Mouse (Mus musculus) forebrain, embryonic 11.5 days (tissue): ENCODE measurements around the gene Lama4. TPM values are rescaled to one million over a fixed set of nuclear protein-coding genes. Genes with fewer than 3 reads are reported as not detected.
A peak's percentile ranks its signal among the peaks of the same experiment; 100 is the strongest.

Source experiments
- ATAC-seq: fragments of 200-750 bp; cut with Nextera tagmentation; replicated peaks from 2 replicates; pipeline ENCODE4 v1.8.0; 2017; ENCODE audit warnings: moderate TSS enrichment; ENCODE audit not compliant: low FRiP score
- DNase-seq: peaks from one replicate; pipeline ENCODE4 v3.0.0-alpha.2; 2017; ENCODE audit warnings: low spot score
- H3K27ac ChIP-seq: fragments of 300-500 bp; sonication (generic); 2 replicates; pipeline ENCODE4 v1.5.1; 2014; ENCODE audit warnings: low read depth, low read length
- H3K27me3 ChIP-seq: fragments of 300-500 bp; sonication (generic); 2 replicates; pipeline ENCODE4 v1.6.1; 2014; ENCODE audit warnings: mild to moderate bottlenecking, low read length, mixed read lengths; ENCODE audit not compliant: control insufficient read depth, insufficient read depth
- H3K36me3 ChIP-seq: fragments of 300-500 bp; sonication (generic); 2 replicates; pipeline ENCODE4 v1.6.1; 2014; ENCODE audit warnings: mild to moderate bottlenecking, low read length, moderate library complexity, mixed read lengths; ENCODE audit not compliant: control insufficient read depth, insufficient read depth
- H3K4me1 ChIP-seq: fragments of 300-500 bp; sonication (generic); replicated peaks from 2 replicates; pipeline ENCODE4 v1.6.1; 2014; ENCODE audit warnings: low read length, mixed read lengths; ENCODE audit not compliant: control insufficient read depth, insufficient read depth
- H3K4me2 ChIP-seq: fragments of 300-500 bp; sonication (generic); 2 replicates; pipeline ENCODE4 v1.6.1; 2014; ENCODE audit warnings: low read depth, mild to moderate bottlenecking, low read length, moderate library complexity, mixed read lengths; ENCODE audit not compliant: severe bottlenecking
- H3K4me3 ChIP-seq: fragments of 300-500 bp; sonication (generic); 2 replicates; pipeline ENCODE4 v1.5.1; 2014; ENCODE audit warnings: low read depth, low read length
- H3K9ac ChIP-seq: fragments of 300-500 bp; sonication (generic); 2 replicates; pipeline ENCODE4 v1.6.1; 2014; ENCODE audit warnings: low read length
- H3K9me3 ChIP-seq: fragments of 300-500 bp; sonication (generic); 2 replicates; pipeline ENCODE4 v1.6.1; 2016; ENCODE audit warnings: low read length, mixed read lengths; ENCODE audit not compliant: control insufficient read depth
- WGBS: fragments of 180-500 bp; shearing (Covaris S2); extraction: QIAGEN DNeasy Blood & Tissue Kit; methylation state at CpG from one replicate; pipeline ENCODE4 v1.1.7; 2014; 5-methylcytosine and 5-hydroxymethylcytosine counted together
- polyA plus RNA-seq: library from polyadenylated mRNA; unstranded; fragments of >200 nt; fragmentation: Nextera tagmentation; extraction: Ambion mirVana; gene quantifications from 2 replicates; pipeline ENCODE4 v1.2.1, GENCODE M21; 2014

Lama4 gene
- polyA plus RNA-seq, 1 experiment from 2014 or later, result 16.5 TPM

DNA sequence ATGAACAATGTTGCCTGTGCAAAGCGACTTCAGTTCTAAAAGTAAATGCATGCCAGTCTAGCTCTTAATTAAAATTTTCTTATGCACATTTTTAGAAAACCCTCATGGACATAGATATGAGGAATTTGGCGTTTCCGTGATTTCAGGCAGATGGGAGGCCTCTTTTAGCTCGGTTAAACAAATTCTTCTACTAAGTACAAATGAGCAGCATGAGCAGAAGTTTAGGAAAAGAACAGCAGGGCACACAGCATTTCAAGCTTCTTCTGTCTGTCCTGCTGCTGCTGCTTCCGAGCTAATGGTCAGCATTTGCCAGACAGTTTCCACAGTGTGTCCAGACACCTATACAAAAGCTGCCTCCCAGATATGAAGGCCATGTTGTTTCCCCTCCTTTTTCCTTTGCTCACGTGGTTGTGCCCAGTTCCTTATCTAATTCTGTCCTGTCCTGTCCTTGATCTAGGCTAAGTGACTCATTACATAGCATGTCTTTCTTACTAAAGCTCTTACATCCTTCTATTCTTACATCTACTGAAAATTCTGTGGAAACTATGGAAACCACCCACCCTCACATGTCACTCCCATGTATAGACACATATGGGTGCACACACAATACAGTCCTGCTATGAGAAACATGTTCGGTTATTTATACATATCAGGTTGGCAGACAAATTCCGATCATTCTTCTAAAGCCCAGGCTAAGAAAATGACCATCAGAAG is 84.4 kb downstream of the Lama4 start:
- no peaks in the 10 kb centered on the region for H3K4me1 ChIP-seq
- H3K9me3 ChIP-seq, result no peaks in the 10 kb centered on the region
- ATAC-seq, result no peak
- no peak overlapping the region for H3K27ac ChIP-seq
- no peak for DNase-seq
- H3K4me3 ChIP-seq, result no peak overlapping the region
- WGBS, result 84% methylated on average over 8 of the region's 8 CpGs
- H3K27me3 ChIP-seq, result no peaks in the 10 kb centered on the region
- H3K9ac ChIP-seq, result no peak overlapping the region
- no peak overlapping the region for H3K4me2 ChIP-seq
- no peaks in the 10 kb centered on the region for H3K36me3 ChIP-seq

DNA sequence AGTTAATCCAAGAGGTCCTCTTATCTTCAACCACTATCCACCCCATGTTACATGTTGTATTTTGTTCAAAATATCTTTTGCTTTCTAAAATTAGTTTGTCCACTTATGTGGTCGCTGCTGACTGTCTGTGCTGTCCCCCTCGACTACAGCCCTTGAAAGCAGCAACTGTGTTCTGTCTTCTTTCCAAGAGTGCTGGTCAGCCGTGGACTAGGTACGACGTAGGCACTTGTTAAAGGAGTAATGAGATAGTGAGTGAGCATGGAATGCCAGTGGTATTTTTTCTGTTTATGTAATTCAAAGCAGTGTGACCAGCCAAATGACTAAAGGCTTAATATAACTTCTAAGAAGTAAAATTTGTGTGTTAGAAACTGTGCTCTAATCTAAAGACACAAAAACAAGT is 90.7 kb downstream of the Lama4 start:
- Histone ChIP-seq H3K36me3 (no peaks in the 10 kb centered on the region), H3K9ac (no peak overlapping the region), H3K27ac (no peak overlapping the region), H3K4me1 (no peaks in the 10 kb centered on the region), H3K9me3 (no peaks in the 10 kb centered on the region), H3K27me3 (no peaks in the 10 kb centered on the region), H3K4me3 (no peak overlapping the region), H3K4me2 (no peak overlapping the region)
- WGBS, result 94% methylated on average over 5 of the region's 5 CpGs
- DNase-seq (no peak), ATAC-seq (no peak)

GRCm38 (mm10) chr10:39064732-39065131 is 99.4 kb downstream of the Lama4 start:
- 89% methylated on average over 5 of the region's 5 CpGs for WGBS
- ATAC-seq, result no peak
- no peak overlapping the region for H3K9ac ChIP-seq
- DNase-seq, result peak; percentile 56
- no peak overlapping the region for H3K4me3 ChIP-seq
- H3K4me2 ChIP-seq, result no peak overlapping the region
- no peaks in the 10 kb centered on the region for H3K27me3 ChIP-seq
- no peaks in the 10 kb centered on the region for H3K36me3 ChIP-seq
- H3K27ac ChIP-seq, result no peak overlapping the region
- H3K9me3 ChIP-seq, result no peaks in the 10 kb centered on the region
- no peaks in the 10 kb centered on the region for H3K4me1 ChIP-seq

GRCm38 (mm10) chr10:39065449-39065848 is 100.1 kb downstream of the Lama4 start:
- Histone ChIP-seq H3K9ac (no peak overlapping the region), H3K27ac (no peak overlapping the region), H3K4me1 (no peaks in the 10 kb centered on the region), H3K4me2 (no peak overlapping the region), H3K27me3 (no peaks in the 10 kb centered on the region), H3K4me3 (no peak overlapping the region), H3K9me3 (no peaks in the 10 kb centered on the region), H3K36me3 (no peaks in the 10 kb centered on the region)
- DNase-seq, result no peak
- WGBS, result 72% methylated on average over 3 of the region's 3 CpGs
- ATAC-seq, result no peak

DNA sequence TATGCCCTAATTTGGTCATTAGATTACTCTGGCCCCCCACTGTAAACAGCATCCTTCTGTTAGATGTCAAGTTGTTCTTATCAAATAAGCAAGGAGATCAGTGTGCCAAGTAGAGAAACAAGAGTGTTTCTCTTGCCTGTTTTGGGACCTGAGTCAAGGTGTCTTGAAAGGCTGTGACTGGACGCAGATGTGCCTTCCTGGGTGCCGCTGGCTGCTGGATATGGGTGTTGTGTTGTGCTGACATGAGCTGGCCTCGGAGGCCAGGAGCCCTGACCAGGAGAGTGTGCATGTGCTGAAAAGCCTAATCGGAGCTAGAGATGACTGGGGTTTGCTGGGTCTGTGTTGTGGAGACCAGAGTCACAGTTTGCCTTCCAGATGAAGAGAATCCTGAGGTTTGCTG is 100.7 kb downstream of the Lama4 start:
- Histone ChIP-seq H3K9me3 (no peaks in the 10 kb centered on the region), H3K36me3 (no peaks in the 10 kb centered on the region), H3K27me3 (no peaks in the 10 kb centered on the region), H3K4me2 (no peak overlapping the region), H3K9ac (no peak overlapping the region), H3K27ac (no peak overlapping the region), H3K4me1 (no peaks in the 10 kb centered on the region), H3K4me3 (no peak overlapping the region)
- DNase-seq, result no peak
- no peak for ATAC-seq
- 89% methylated on average over 4 of the region's 4 CpGs for WGBS

DNA sequence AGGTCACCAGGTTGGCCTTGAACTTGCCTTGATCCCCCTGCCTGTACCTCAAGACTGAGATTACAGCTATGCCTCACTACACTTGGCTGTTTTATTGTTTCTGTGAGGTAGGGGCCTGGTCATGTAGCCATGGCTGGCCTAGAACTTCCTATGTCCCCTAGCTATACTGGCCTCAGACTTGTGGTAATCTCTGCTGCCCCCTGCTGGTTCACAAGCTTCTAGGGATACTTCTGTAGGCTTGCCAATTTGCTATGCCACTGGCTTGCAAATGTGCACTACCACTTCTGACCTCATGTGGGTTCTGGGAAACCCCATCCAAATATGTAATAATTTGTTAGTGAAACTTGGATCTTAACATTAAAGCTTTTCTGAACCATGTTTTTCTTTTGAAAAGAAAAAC is 101.6 kb downstream of the Lama4 start:
- H3K4me2 ChIP-seq, result no peak overlapping the region
- no peak overlapping the region for H3K27ac ChIP-seq
- H3K36me3 ChIP-seq, result no peaks in the 10 kb centered on the region
- H3K9ac ChIP-seq, result no peak overlapping the region
- ATAC-seq (peak; percentile 76), DNase-seq (peak; percentile 73)
- no peaks in the 10 kb centered on the region for H3K9me3 ChIP-seq
- H3K4me1 ChIP-seq, result no peaks in the 10 kb centered on the region
- H3K4me3 ChIP-seq, result no peak overlapping the region
- H3K27me3 ChIP-seq, result no peaks in the 10 kb centered on the region

DNA sequence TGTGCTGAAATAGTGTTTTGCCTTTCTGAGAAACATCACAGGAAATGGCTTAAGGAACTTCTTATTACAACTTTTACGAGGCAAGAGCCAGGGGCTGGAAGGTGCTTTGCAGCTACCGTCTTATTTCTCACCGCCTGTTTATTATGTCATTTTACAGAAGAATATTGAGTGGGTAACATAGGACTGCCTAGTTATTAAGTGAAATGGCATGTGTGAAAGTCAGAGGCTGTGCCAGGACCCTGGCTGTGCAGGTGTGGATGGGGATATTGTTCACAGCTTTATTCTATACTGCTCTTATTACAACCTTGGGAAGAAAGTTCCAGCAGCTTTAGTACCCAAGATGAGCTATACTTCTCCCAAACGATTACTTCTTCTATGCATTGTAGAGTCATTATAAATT is 106.7 kb downstream of the Lama4 start:
- Histone ChIP-seq H3K9ac (no peak overlapping the region), H3K27ac (no peak overlapping the region), H3K27me3 (no peaks in the 10 kb centered on the region), H3K4me3 (no peak overlapping the region), H3K4me2 (no peak overlapping the region), H3K9me3 (no peaks in the 10 kb centered on the region), H3K36me3 (no peaks in the 10 kb centered on the region), H3K4me1 (no peaks in the 10 kb centered on the region)
- DNase-seq, result no peak
- WGBS, result 86% methylated on average over 4 of the region's 4 CpGs
- ATAC-seq, result no peak

GRCm38 (mm10) chr10:39096981-39097380 is 131.7 kb downstream of the Lama4 start:
- Histone ChIP-seq H3K9ac (no peak overlapping the region), H3K9me3 (no peaks in the 10 kb centered on the region), H3K4me1 (no peaks in the 10 kb centered on the region), H3K4me3 (no peak overlapping the region), H3K36me3 (no peaks in the 10 kb centered on the region), H3K4me2 (no peak overlapping the region), H3K27ac (no peak overlapping the region), H3K27me3 (no peaks in the 10 kb centered on the region)
- WGBS, result 85% methylated on average over 9 of the region's 9 CpGs
- DNase-seq, result no peak
- ATAC-seq, result no peak

DNA sequence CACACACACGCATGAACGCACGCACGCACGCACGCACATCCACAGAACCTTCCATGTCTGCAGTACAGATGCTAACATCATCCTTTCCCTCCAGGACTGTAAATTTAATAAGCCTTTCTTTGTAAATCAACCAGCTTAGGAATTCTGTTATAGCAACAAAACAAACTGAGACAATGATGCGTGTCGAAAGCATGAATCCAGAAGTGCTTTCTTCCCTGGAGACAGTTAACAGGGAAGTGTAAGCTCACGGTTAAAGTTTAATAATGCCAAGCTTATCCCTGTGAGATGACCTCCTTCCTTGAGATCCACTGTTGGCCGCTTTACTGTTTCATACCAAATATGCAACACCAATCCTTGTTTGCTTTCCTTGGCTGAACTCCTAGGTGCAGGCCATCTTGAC is 133.4 kb downstream of the Lama4 start:
- 95% methylated on average over 10 of the region's 10 CpGs for WGBS
- Histone ChIP-seq H3K27me3 (no peaks in the 10 kb centered on the region), H3K4me1 (no peaks in the 10 kb centered on the region)

More for the DNA sequence above, 133.4 kb downstream of the Lama4 start:
- ATAC-seq (no peak), DNase-seq (no peak)
- no peaks in the 10 kb centered on the region for H3K9me3 ChIP-seq
- H3K9ac ChIP-seq, result no peak overlapping the region
- no peaks in the 10 kb centered on the region for H3K36me3 ChIP-seq
- no peak overlapping the region for H3K4me2 ChIP-seq
- H3K27ac ChIP-seq, result no peak overlapping the region
- H3K4me3 ChIP-seq, result no peak overlapping the region
